Mouse (Mus musculus) lung, postnatal 4 days (tissue): ENCODE data around the gene Fbxo31.
A peak's percentile ranks its signal among the peaks of the same experiment; 100 is the strongest.

Experiments
- DNase-seq, 2 experiments: peaks; one replicate each; pipeline ENCODE4 v3.0.0; 2021

Fbxo31 gene

GRCm38 (mm10) chr8:121588750-121589149 is 10.1 kb upstream of the Fbxo31 start:
- no peak for DNase-seq

- peak; percentile 100 for DNase-seq
These were observed 6.7 kb upstream of the Fbxo31 start for GRCm38 (mm10) chr8:121585159-121585825.

GRCm38 (mm10) chr8:121584730-121585129 is 6.1 kb upstream of the Fbxo31 start:
- no peak for DNase-seq

GRCm38 (mm10) chr8:121583653-121584052 is 5.0 kb upstream of the Fbxo31 start:
- no peak for DNase-seq

- DNase-seq = peak; percentile 46 to 61
These were observed 1.9 kb upstream of the Fbxo31 start for GRCm38 (mm10) chr8:121580465-121580864.

- no peak for DNase-seq
These were observed 593 bp downstream of the Fbxo31 start for GRCm38 (mm10) chr8:121577751-121578675.

- no peak for DNase-seq
These were observed 2.9 kb downstream of the Fbxo31 start for GRCm38 (mm10) chr8:121575661-121576060.

GRCm38 (mm10) chr8:121573275-121573674 is 5.3 kb downstream of the Fbxo31 start:
- DNase-seq = peak; percentile 77 to 85

GRCm38 (mm10) chr8:121572121-121572520 is 6.5 kb downstream of the Fbxo31 start:
- DNase-seq = no peak

GRCm38 (mm10) chr8:121570801-121571200 is 7.8 kb downstream of the Fbxo31 start:
- DNase-seq = no peak

GRCm38 (mm10) chr8:121570335-121570734 is 8.3 kb downstream of the Fbxo31 start:
- DNase-seq = peak; percentile 55 to 71

GRCm38 (mm10) chr8:121568321-121568720 is 10.3 kb downstream of the Fbxo31 start:
- DNase-seq = no peak

- no peak for DNase-seq
These were observed 14.9 kb downstream of the Fbxo31 start for GRCm38 (mm10) chr8:121563701-121564100.

- DNase-seq = peak in 1 of 2 experiments; percentile 64
These were observed 15.7 kb downstream of the Fbxo31 start for GRCm38 (mm10) chr8:121562941-121563351.

GRCm38 (mm10) chr8:121561636-121562345 is 16.8 kb downstream of the Fbxo31 start:
- DNase-seq = peak in 1 of 2 experiments; percentile 61

GRCm38 (mm10) chr8:121560432-121561100 is 18.0 kb downstream of the Fbxo31 start:
- DNase-seq = no peak

- DNase-seq = no peak
These were observed 18.8 kb downstream of the Fbxo31 start for GRCm38 (mm10) chr8:121559801-121560200.

GRCm38 (mm10) chr8:121558538-121558937 is 20.1 kb downstream of the Fbxo31 start:
- no peak for DNase-seq

- DNase-seq = no peak
These were observed 20.9 kb downstream of the Fbxo31 start for GRCm38 (mm10) chr8:121557746-121558145.

- peak in 1 of 2 experiments; percentile 20 for DNase-seq
These were observed 24.7 kb downstream of the Fbxo31 start for GRCm38 (mm10) chr8:121553831-121554475.

GRCm38 (mm10) chr8:121552506-121552905 is 26.1 kb downstream of the Fbxo31 start:
- peak in 1 of 2 experiments; percentile 21 for DNase-seq
